8 mouse cellular contexts compared by ENCODE assay signal in genomic region chr10:19933511-19934383, GRCm38 (mm10). TPM values are rescaled to one million over a fixed set of nuclear protein-coding genes. Genes with fewer than 3 reads are reported as not detected.
DNase-seq lines count a peak whose midpoint lies in the region; ATAC-seq lines count a peak whose summit lies in the region.

No protein-coding gene starts in this region.

- peaks cover 54% of the 10 kb centered on the region for H3K27me3 ChIP-seq in hindbrain, embryonic 13.5 days

- no peaks in the 10 kb centered on the region for H3K36me3 ChIP-seq in hindbrain, embryonic 13.5 days

- no peaks in the 10 kb centered on the region for H3K9me3 ChIP-seq in hindbrain, embryonic 13.5 days

- peak; percentile 57 for DNase-seq in ES-CJ7 (ENCODE audit: low read depth, low spot score)
- DNase-seq in cerebellum, adult 9-10 months = peak; percentile 88
- DNase-seq in frontal cortex, postnatal 25 days (ENCODE audit: low spot score in 2 of 2) = peak; percentile 62 to 65
- DNase-seq in layer of hippocampus, postnatal 25 days (ENCODE audit: extremely low spot score in 1 of 2, low spot score in 1 of 2) = peak; percentile 55 to 66
- DNase-seq in lung, postnatal 10 days = peak; percentile 87
- peak; percentile 66 for DNase-seq in ovary, postnatal 10 days (ENCODE audit: low spot score)
- peak; percentile 84 for DNase-seq in thymus, postnatal 0 days (ENCODE audit: low spot score)

- peak overlapping the region; percentile 78 for H3K9ac ChIP-seq in hindbrain, embryonic 13.5 days

- H3K4me3 ChIP-seq in hindbrain, embryonic 13.5 days = peak overlapping the region; percentile 78

- WGBS in hindbrain, embryonic 13.5 days = under 1% methylated on average over 83 of the region's 97 CpGs

- H3K27ac ChIP-seq in hindbrain, embryonic 13.5 days = peak overlapping the region; percentile 77

- peaks cover 19% of the 10 kb centered on the region for H3K4me1 ChIP-seq in hindbrain, embryonic 13.5 days (replicated peaks)

- ATAC-seq in hindbrain, embryonic 13.5 days (ENCODE audit: low FRiP score) = peak; percentile 90

- H3K4me2 ChIP-seq in hindbrain, embryonic 13.5 days = peak overlapping the region; percentile 87

RNA-seq across cellular contexts. Expression of gene Map3k5, which starts 0.5 kb away (rescaled TPM):
- polyA plus RNA-seq in hindbrain, embryonic 13.5 days (2015; fragmentation: Nextera tagmentation; extraction: Ambion mirVana) = 0.65 and 0.74 TPM in 2 replicates
- total RNA-seq in layer of hippocampus, postnatal 25 days (2021) = 10 to 100 TPM; 22.6 to 23.5 TPM
- 2.8 and 3.3 TPM in 2 replicates for polyA plus RNA-seq in thymus, postnatal 0 days (2015; fragmentation: Nextera tagmentation; extraction: Ambion mirVana)

RNA-seq across cellular contexts. Expression of gene Pex7, which starts 26.3 kb away (rescaled TPM):
- 24.8 and 30.7 TPM in 2 replicates for polyA plus RNA-seq in hindbrain, embryonic 13.5 days (2015; fragmentation: Nextera tagmentation; extraction: Ambion mirVana)
- total RNA-seq in layer of hippocampus, postnatal 25 days (2021) = 10 to 100 TPM; 21.9 to 23.2 TPM
- polyA plus RNA-seq in thymus, postnatal 0 days (2015; fragmentation: Nextera tagmentation; extraction: Ambion mirVana) = 67.6 and 82.6 TPM in 2 replicates

Comparison
In these comparisons a context has a peak if more than half of its experiments do, and no peak if none do; other contexts are left out.
1. Peak in every context shown above with its lines: DNase-seq, ATAC-seq, H3K4me3 ChIP-seq and H3K27ac ChIP-seq.